Comparison of ENCODE assay signal across 8 mouse cellular contexts in genomic region chr17:8282821-8283525, GRCm38 (mm10). TPM values are rescaled to one million over a fixed set of nuclear protein-coding genes. Genes with fewer than 3 reads are reported as not detected.
DNase-seq lines count a peak whose midpoint lies in the region; ATAC-seq and TF ChIP-seq lines count a peak whose summit lies in the region.

TSS of gene Mpc1 (plus strand) at chr17:8282904.

- no peaks in the 10 kb centered on the region; the same call in 1 of the 2 replicates for H3K4me1 ChIP-seq in bone marrow, adult 2 months (ENCODE audit: control insufficient read depth, insufficient read depth, low read length)
- H3K4me1 ChIP-seq in embryonic facial prominence, embryonic 15.5 days = peaks cover 15% of the 10 kb centered on the region
- peaks cover 18% of the 10 kb centered on the region for H3K4me1 ChIP-seq in limb, embryonic 13.5 days
- H3K4me1 ChIP-seq in midbrain, embryonic 15.5 days = peaks cover 22% of the 10 kb centered on the region

- H3K9ac ChIP-seq in embryonic facial prominence, embryonic 15.5 days = peak within 1 kb of the TSS; percentile 79
- peak within 1 kb of the TSS; percentile 83 for H3K9ac ChIP-seq in limb, embryonic 13.5 days
- peak within 1 kb of the TSS; percentile 77 for H3K9ac ChIP-seq in midbrain, embryonic 15.5 days

- H3K27me3 ChIP-seq in C2C12 (ENCODE audit: control insufficient read depth, insufficient read depth, insufficient read length) = no peaks in the 10 kb centered on the region
- no peaks in the 10 kb centered on the region for H3K27me3 ChIP-seq in embryonic facial prominence, embryonic 15.5 days
- H3K27me3 ChIP-seq in limb, embryonic 13.5 days = 0 out of 2 replicates have a peak, but pooled peaks cover 3% of the 10 kb centered on the region
- H3K27me3 ChIP-seq in midbrain, embryonic 15.5 days (replicated peaks) = no peaks in the 10 kb centered on the region

- H3K79me3 ChIP-seq in C2C12 (ENCODE audit: low read depth) = no peaks in the 10 kb centered on the region

- H3K9me3 ChIP-seq in embryonic facial prominence, embryonic 15.5 days (replicated peaks) = no peaks in the 10 kb centered on the region
- 0 out of 2 replicates have a peak, but pooled peaks cover 5% of the 10 kb centered on the region for H3K9me3 ChIP-seq in limb, embryonic 13.5 days
- no peaks in the 10 kb centered on the region for H3K9me3 ChIP-seq in midbrain, embryonic 15.5 days

- peak; percentile 91 to 94 for DNase-seq in heart, adult 9 months (ENCODE audit: low spot score in 2 of 2)
- DNase-seq in kidney, adult 9 months = peak; percentile 97
- peak; percentile 12 to 39 for DNase-seq in spleen, postnatal 14 days (ENCODE audit: low spot score in 2 of 2)

- under 1% methylated on average over 35 of the region's 35 CpGs for WGBS in bone marrow, adult 2 months
- WGBS in embryonic facial prominence, embryonic 15.5 days = 1% methylated on average over 34 of the region's 35 CpGs
- WGBS in limb, embryonic 13.5 days = 1% methylated on average over 35 of the region's 35 CpGs
- WGBS in midbrain, embryonic 15.5 days = 2% methylated on average over 34 of the region's 35 CpGs

- H3K79me2 ChIP-seq in C2C12 (ENCODE audit: control insufficient read depth, insufficient read depth) = peaks cover 19% of the 10 kb centered on the region

- H3K36me3 ChIP-seq in C2C12 (ENCODE audit: control insufficient read depth, insufficient read depth) = no peaks in the 10 kb centered on the region
- no peaks in the 10 kb centered on the region for H3K36me3 ChIP-seq in embryonic facial prominence, embryonic 15.5 days
- H3K36me3 ChIP-seq in limb, embryonic 13.5 days = no peaks in the 10 kb centered on the region
- no peaks in the 10 kb centered on the region for H3K36me3 ChIP-seq in midbrain, embryonic 15.5 days (replicated peaks)

- ATAC-seq in embryonic facial prominence, embryonic 15.5 days (ENCODE audit: insufficient number of reproducible peaks, low FRiP score, low TSS enrichment, low read depth) = peak; percentile 71
- peak; percentile 81 for ATAC-seq in limb, embryonic 13.5 days (ENCODE audit: low FRiP score, low read depth)
- ATAC-seq in midbrain, embryonic 15.5 days (replicated peaks) = peak; percentile 78

- peak within 1 kb of the TSS; percentile 83 for H3K4me3 ChIP-seq in C2C12 (ENCODE audit: insufficient read depth, poor library complexity, severe bottlenecking)
- H3K4me3 ChIP-seq in bone marrow, adult 2 months (replicated peaks; ENCODE audit: control insufficient read depth, low read depth, low read length) = peak within 1 kb of the TSS; percentile 86
- H3K4me3 ChIP-seq in embryonic facial prominence, embryonic 15.5 days (replicated peaks) = peak within 1 kb of the TSS; percentile 91
- peak within 1 kb of the TSS; percentile 90 for H3K4me3 ChIP-seq in limb, embryonic 13.5 days
- peak within 1 kb of the TSS; percentile 93 for H3K4me3 ChIP-seq in midbrain, embryonic 15.5 days

- H3K27ac ChIP-seq in bone marrow, adult 2 months (ENCODE audit: control insufficient read depth, insufficient read depth, low read depth, low read length, poor library complexity) = peak within 1 kb of the TSS; percentile 79
- H3K27ac ChIP-seq in embryonic facial prominence, embryonic 15.5 days (replicated peaks) = peak within 1 kb of the TSS; percentile 91
- peak within 1 kb of the TSS; percentile 92 for H3K27ac ChIP-seq in limb, embryonic 13.5 days
- peak within 1 kb of the TSS; percentile 92 for H3K27ac ChIP-seq in midbrain, embryonic 15.5 days

- TF ChIP-seq CTCF in C2C12 (IDR thresholded peaks at IDR 0.05; ENCODE audit: control insufficient read depth, insufficient read depth, insufficient read length) = no peak
- no peak for TF ChIP-seq CTCF in bone marrow, adult 2 months (IDR thresholded peaks at IDR 0.05; ENCODE audit: control insufficient read depth, insufficient read depth, low read length)

- peak within 1 kb of the TSS; percentile 86 for H3ac ChIP-seq in C2C12 (ENCODE audit: control insufficient read depth, insufficient read length, low read depth)

- peak; percentile 56; the same call in 1 of the 2 replicates for TF ChIP-seq POLR2A in bone marrow, adult 2 months (IDR thresholded peaks at IDR 0.05; ENCODE audit: borderline replicate concordance, control insufficient read depth, low read depth, low read length)

- peak within 1 kb of the TSS; percentile 98 for H3K4me2 ChIP-seq in embryonic facial prominence, embryonic 15.5 days (replicated peaks)
- peak within 1 kb of the TSS; percentile 100 for H3K4me2 ChIP-seq in limb, embryonic 13.5 days (replicated peaks)
- peak within 1 kb of the TSS; percentile 92 for H3K4me2 ChIP-seq in midbrain, embryonic 15.5 days

TF ChIP-seq in C2C12, 6 proteins besides CTCF, POLR2A, EP300 and RAD21:
- TF ChIP-seq MAX (IDR thresholded peaks at IDR 0.05) (peak; percentile 48), MYOG (IDR thresholded peaks at IDR 0.05; ENCODE audit: control insufficient read depth, extremely low read depth, insufficient read length) (no peak)

RNA-seq across cellular contexts. Expression of gene Mpc1, which starts in this region (rescaled TPM):
- 27.9 TPM for polyA plus RNA-seq in C2C12 (2012; fragmentation: generic; extraction: Trizol)
- polyA plus RNA-seq in bone marrow, adult 2 months (2011; ENCODE audit: insufficient read depth, insufficient read length, low replicate concordance, missing spikeins) = 26.7 and 40.1 TPM in 2 replicates
- 159 and 161 TPM in 2 replicates for polyA plus RNA-seq in embryonic facial prominence, embryonic 15.5 days (2015; fragmentation: Nextera tagmentation; extraction: Ambion mirVana)
- polyA plus RNA-seq in limb, embryonic 13.5 days (2015; fragmentation: Nextera tagmentation; extraction: Ambion mirVana) = 145 and 158 TPM in 2 replicates
- polyA plus RNA-seq in midbrain, embryonic 15.5 days (2015; fragmentation: Nextera tagmentation; extraction: Ambion mirVana) = 263 and 274 TPM in 2 replicates

Comparison
In these comparisons a context has a peak if more than half of its experiments do, and no peak if none do; other contexts are left out.
1. Peak in every context shown above with its lines: DNase-seq, ATAC-seq, H3K4me3 ChIP-seq and H3K27ac ChIP-seq.
2. DNase-seq: peak in every context shown above with its lines; median percentile 97 in kidney, adult 9 months; 92 in heart, adult 9 months; 26 in spleen, postnatal 14 days.